ENCODE assay signal across 16 mouse cellular contexts in the genomic region with DNA sequence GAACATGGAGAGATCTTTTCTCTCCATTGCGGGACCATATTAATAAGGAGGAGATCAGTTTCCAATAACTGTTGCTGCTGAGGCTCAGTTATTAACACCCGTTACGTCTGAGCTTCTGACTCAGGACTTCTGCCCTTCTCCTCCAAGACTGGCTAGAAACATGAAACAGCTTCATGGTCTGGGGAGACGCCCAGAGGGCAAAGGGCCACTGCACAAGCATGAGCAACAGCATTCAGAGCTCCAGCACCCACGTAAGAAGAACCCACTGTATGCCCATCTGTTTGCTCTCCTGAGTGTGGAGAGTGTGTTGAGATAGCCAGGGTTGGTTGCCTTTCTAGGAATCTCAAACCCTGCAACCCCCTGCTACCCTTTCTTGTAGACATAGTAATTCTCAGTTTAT.
DNase-seq lines count a peak whose midpoint lies in the region; ATAC-seq and TF ChIP-seq lines count a peak whose summit lies in the region.
"Had no signal": no experiment of that assay in that cellular context is flagged by ENCODE, and none has a peak within 500 bp of the region (broad histone marks: within the 10 kb centered on the region; RNA-seq: fewer than 3 reads in every experiment).

No protein-coding gene starts in this region.

- no peak for TF ChIP-seq EP300 in stomach, postnatal 0 days (optimal IDR thresholded peaks at IDR 0.05)

- no peak for ATAC-seq in kidney, embryonic 14.5 days (ENCODE audit: low FRiP score, low TSS enrichment)
- no peak for ATAC-seq in stomach, postnatal 0 days (ENCODE audit: low FRiP score, low TSS enrichment)
- no peak for ATAC-seq in megakaryocyte, adult 5-6 weeks (ENCODE audit: poor library complexity, severe bottlenecking)
- ATAC-seq: CD4-positive, CD25-positive, alpha-beta regulatory T cell, adult 4 months; forebrain, embryonic 15.5 days had no signal

- DNase-seq in kidney, adult 11 months, result peak; percentile 39
- DNase-seq in gastrocnemius, postnatal 36 days, result peak; percentile 34 to 36
- DNase-seq in kidney, postnatal 36 days, result peak; percentile 67 to 68
- DNase-seq in stomach, postnatal 0 days (ENCODE audit: low spot score), result peak; percentile 35
- no peak for DNase-seq in right cerebral cortex, adult 2 months (ENCODE audit: low spot score in 2 of 2)
- no peak for DNase-seq in midbrain, embryonic 10.5 days (ENCODE audit: low spot score)
- DNase-seq: adrenal gland, postnatal 36 days; cerebellum, adult 11 months had no signal

- H3K9me3 ChIP-seq in kidney, embryonic 14.5 days (ENCODE audit: control insufficient read depth, low read length), result no peaks in the 10 kb centered on the region
- no peaks in the 10 kb centered on the region for H3K9me3 ChIP-seq in stomach, postnatal 0 days (ENCODE audit: control insufficient read depth, low read length)
- no peaks in the 10 kb centered on the region for H3K9me3 ChIP-seq in midbrain, embryonic 10.5 days (replicated peaks)
- H3K9me3 ChIP-seq: embryonic facial prominence, embryonic 12.5 days; forebrain, embryonic 15.5 days; liver, embryonic 15.5 days; midbrain, embryonic 12.5 days; neural tube, embryonic 12.5 days had no signal

- intact Hi-C loops in gastrocnemius, postnatal 36 days (cut with DNase I), result loop anchor here (5.0 kb wide), 2 partner anchors 153 to 203 kb away; no protein-coding TSS in a partner anchor

- no peaks in the 10 kb centered on the region for H3K27me3 ChIP-seq in kidney, embryonic 14.5 days (ENCODE audit: control insufficient read depth, insufficient read depth, low read length)
- no peaks in the 10 kb centered on the region for H3K27me3 ChIP-seq in stomach, postnatal 0 days (ENCODE audit: control insufficient read depth, insufficient read depth, low read length)
- H3K27me3 ChIP-seq in midbrain, embryonic 10.5 days (ENCODE audit: low read depth, poor library complexity, severe bottlenecking), result no peaks in the 10 kb centered on the region
- H3K27me3 ChIP-seq: embryonic facial prominence, embryonic 12.5 days; forebrain, embryonic 15.5 days; liver, embryonic 15.5 days; midbrain, embryonic 12.5 days; neural tube, embryonic 12.5 days had no signal

- 51% methylated on average over 5 of the region's 5 CpGs for WGBS in kidney, embryonic 14.5 days
- 71% methylated on average over 5 of the region's 5 CpGs for WGBS in stomach, postnatal 0 days
- 71% methylated on average over 5 of the region's 5 CpGs for WGBS in midbrain, embryonic 10.5 days

- H3K27ac ChIP-seq in kidney, embryonic 14.5 days (ENCODE audit: low read depth, low read length), result no peak overlapping the region; the same call in 1 of the 2 replicates
- no peak overlapping the region for H3K27ac ChIP-seq in stomach, postnatal 0 days (replicated peaks)
- no peak overlapping the region; the same call in 1 of the 2 replicates for H3K27ac ChIP-seq in midbrain, embryonic 10.5 days (replicated peaks)
- H3K27ac ChIP-seq: embryonic facial prominence, embryonic 12.5 days; forebrain, embryonic 15.5 days; liver, embryonic 15.5 days; midbrain, embryonic 12.5 days; neural tube, embryonic 12.5 days had no signal

- no peaks in the 10 kb centered on the region for H3K36me3 ChIP-seq in kidney, embryonic 14.5 days (ENCODE audit: control insufficient read depth, insufficient read depth, low read length)
- no peaks in the 10 kb centered on the region for H3K36me3 ChIP-seq in stomach, postnatal 0 days (ENCODE audit: control insufficient read depth, insufficient read depth, low read length)
- H3K36me3 ChIP-seq in midbrain, embryonic 10.5 days, result no peaks in the 10 kb centered on the region
- H3K36me3 ChIP-seq: embryonic facial prominence, embryonic 12.5 days; forebrain, embryonic 15.5 days; liver, embryonic 15.5 days; midbrain, embryonic 12.5 days; neural tube, embryonic 12.5 days had no signal

- H3K4me1 ChIP-seq in kidney, embryonic 14.5 days (ENCODE audit: control insufficient read depth, insufficient read depth, low read length), result peaks cover 17% of the 10 kb centered on the region
- no peaks in the 10 kb centered on the region; the same call in 1 of the 2 replicates for H3K4me1 ChIP-seq in stomach, postnatal 0 days (replicated peaks; ENCODE audit: control insufficient read depth, insufficient read depth)
- peaks cover 60% of the 10 kb centered on the region for H3K4me1 ChIP-seq in midbrain, embryonic 10.5 days

- no peak overlapping the region for H3K4me3 ChIP-seq in kidney, embryonic 14.5 days (ENCODE audit: low read length)
- no peak overlapping the region for H3K4me3 ChIP-seq in stomach, postnatal 0 days (ENCODE audit: low read depth, low read length)
- H3K4me3 ChIP-seq in midbrain, embryonic 10.5 days, result no peak overlapping the region
- H3K4me3 ChIP-seq: embryonic facial prominence, embryonic 12.5 days; forebrain, embryonic 15.5 days; liver, embryonic 15.5 days; midbrain, embryonic 12.5 days; neural tube, embryonic 12.5 days had no signal

- no peak overlapping the region for H3K4me2 ChIP-seq in kidney, embryonic 14.5 days (replicated peaks; ENCODE audit: low read depth, low read length)
- no peak overlapping the region for H3K4me2 ChIP-seq in stomach, postnatal 0 days (replicated peaks; ENCODE audit: low read depth)
- H3K4me2 ChIP-seq: embryonic facial prominence, embryonic 12.5 days; forebrain, embryonic 15.5 days; liver, embryonic 15.5 days; midbrain, embryonic 12.5 days; neural tube, embryonic 12.5 days had no signal

- H3K9ac ChIP-seq in kidney, embryonic 14.5 days (ENCODE audit: low read depth, low read length), result no peak overlapping the region
- no peak overlapping the region for H3K9ac ChIP-seq in stomach, postnatal 0 days (ENCODE audit: low read length)
- H3K9ac ChIP-seq: embryonic facial prominence, embryonic 12.5 days; forebrain, embryonic 15.5 days; liver, embryonic 15.5 days; midbrain, embryonic 12.5 days; neural tube, embryonic 12.5 days had no signal

- TF ChIP-seq CTCF in stomach, postnatal 0 days (IDR thresholded peaks at IDR 0.05; ENCODE audit: low read depth), result peak; percentile 41

Comparison
In these comparisons a context has a peak if more than half of its experiments do, and no peak if none do; other contexts are left out.
1. DNase-seq: peak in kidney, adult 11 months (single experiment), gastrocnemius, postnatal 36 days (2 of 2), kidney, postnatal 36 days (2 of 2) and stomach, postnatal 0 days (single experiment); none in right cerebral cortex, adult 2 months (0 of 2) and midbrain, embryonic 10.5 days (single experiment).